Mouse (Mus musculus): ENCODE results near the gene Tmem200b.

The Tmem200b gene

DNA sequence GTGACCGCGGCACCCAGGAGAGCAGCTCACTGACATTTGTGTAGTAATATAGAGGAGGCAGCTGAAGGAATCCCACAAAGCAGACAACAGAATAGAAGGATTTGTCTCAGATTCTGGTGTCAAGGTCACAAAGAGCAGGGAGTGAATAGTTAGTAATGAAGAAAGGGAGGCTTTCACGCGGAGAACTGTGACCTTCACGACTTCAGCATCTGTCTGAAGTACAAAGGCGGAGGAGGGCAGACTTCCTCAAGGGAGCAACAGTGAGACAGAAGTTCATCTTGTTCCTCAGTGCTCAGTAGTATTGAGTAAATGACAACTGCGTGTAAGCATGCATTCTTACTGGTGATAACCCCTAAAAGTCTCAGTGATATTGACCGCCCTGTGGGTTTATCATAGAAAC lies 29.1 kb downstream of the Tmem200b start:
- DNase-seq (ENCODE audit: low read depth, low spot score), result no peak

DNA sequence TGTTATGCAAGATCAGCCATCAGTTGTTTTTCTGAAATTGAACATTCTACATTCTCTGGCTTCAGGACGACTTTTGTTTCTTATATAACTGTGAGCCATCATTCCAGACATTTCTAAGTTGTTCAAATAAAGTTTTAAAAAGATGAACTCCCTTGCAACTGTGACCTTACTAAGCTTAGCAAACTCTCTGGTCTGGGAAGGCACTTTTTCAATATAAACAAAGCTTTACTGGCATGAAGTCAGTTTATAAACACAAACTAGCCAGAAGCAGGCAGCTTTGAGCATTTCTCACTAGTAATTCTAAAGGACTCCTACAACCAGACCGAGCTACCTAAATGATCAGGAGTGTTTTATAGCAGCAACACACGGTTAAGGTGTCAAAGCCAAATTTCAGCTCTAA lies 35.6 kb downstream of the Tmem200b start:
- no peak for DNase-seq (ENCODE audit: low read depth, low spot score)

DNA sequence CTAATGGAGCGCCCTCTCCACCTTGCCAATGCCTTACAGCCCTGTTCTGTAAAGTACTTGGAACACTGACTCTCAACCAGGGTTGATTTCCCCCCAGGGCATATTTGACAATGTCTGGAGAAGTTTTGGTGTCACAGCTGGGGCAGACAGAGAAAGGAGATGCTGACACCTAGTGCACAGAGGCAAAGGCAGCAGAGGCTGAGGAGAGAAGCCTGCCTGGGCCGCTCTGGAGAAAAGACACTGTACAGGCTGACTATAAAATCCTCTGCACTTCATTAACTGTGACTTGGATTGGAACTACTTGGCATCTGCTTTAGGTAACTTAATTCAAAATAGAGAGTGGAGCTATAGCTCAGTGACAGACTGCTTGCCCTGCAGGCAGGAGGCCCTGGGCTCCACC lies 47.3 kb downstream of the Tmem200b start:
- no peak for DNase-seq (ENCODE audit: low read depth, low spot score)

DNA sequence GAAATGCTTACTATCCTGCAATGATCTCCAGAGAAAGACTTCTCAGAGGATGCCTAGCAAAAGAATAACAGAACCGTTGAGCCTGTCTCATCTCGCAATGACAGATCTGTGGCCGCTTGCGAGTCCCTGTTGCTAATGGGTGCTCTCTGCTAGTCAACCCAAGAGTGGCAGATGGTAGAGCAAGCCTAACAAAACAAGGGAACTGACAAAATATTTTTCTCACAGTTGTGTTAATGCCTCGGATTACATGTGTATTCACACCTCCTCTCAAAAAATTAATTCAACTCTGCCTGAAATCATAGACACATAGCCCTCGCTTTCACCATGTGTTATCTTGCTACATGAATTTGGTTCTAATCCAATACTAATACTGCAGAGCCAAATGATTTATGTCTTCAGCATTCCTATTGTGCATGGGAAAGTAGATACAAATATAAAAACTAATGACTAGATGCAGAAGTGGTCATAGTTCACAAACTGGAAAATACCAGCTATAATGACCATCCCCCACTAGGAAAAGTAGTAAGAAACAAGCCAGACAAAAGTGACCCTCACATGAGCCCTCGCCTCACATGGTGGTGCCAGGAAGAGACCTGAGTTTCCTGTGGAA lies 48.8 kb downstream of the Tmem200b start:
- DNase-seq (ENCODE audit: low read depth, low spot score), result no peak
